Mouse (Mus musculus) megakaryocyte, embryonic 14.5 days (primary cell): ENCODE measurements around the gene Scarf1. TPM values are rescaled to one million over a fixed set of nuclear protein-coding genes. Genes with fewer than 3 reads are reported as not detected.
A peak's percentile ranks its signal among the peaks of the same experiment; 100 is the strongest.

Experiments
- H3K27me3 ChIP-seq: replicated peaks from 2 replicates; pipeline ENCODE3; 2012; ENCODE audit warnings: inconsistent platforms
- H3K36me3 ChIP-seq: replicated peaks from 2 replicates; pipeline ENCODE3; 2012; ENCODE audit warnings: low read length, inconsistent platforms, mixed read lengths
- H3K4me1 ChIP-seq: 2 replicates; pipeline ENCODE4 v1.6.1; 2012; ENCODE audit warnings: inconsistent platforms
- H3K4me3 ChIP-seq: replicated peaks from 2 replicates; pipeline ENCODE3; 2012; ENCODE audit warnings: moderate library complexity, mild to moderate bottlenecking, inconsistent platforms
- H3K9me3 ChIP-seq: 2 replicates; pipeline ENCODE4 v1.6.1; 2012; ENCODE audit warnings: inconsistent platforms
- FLI1 ChIP-seq: IDR thresholded peaks from 2 replicates; pipeline ENCODE4 v1.6.1; 2012; ENCODE audit warnings: low read length, inconsistent platforms, mixed read lengths
- GATA1 ChIP-seq: IDR thresholded peaks from 3 replicates; pipeline ENCODE4 v1.6.1; 2012; ENCODE audit warnings: mixed read lengths, low read length, inconsistent platforms, borderline replicate concordance
- polyA plus RNA-seq: library from polyadenylated mRNA; stranded (reverse); fragments of >175 nt; gene quantifications from 2 replicates; pipeline ENCODE4 v1.2.3, GENCODE M21; 2012; ENCODE audit warnings: low replicate concordance; ENCODE audit not compliant: insufficient read depth

Scarf1 gene
- polyA plus RNA-seq, 1 experiment, result 42.5 TPM

DNA sequence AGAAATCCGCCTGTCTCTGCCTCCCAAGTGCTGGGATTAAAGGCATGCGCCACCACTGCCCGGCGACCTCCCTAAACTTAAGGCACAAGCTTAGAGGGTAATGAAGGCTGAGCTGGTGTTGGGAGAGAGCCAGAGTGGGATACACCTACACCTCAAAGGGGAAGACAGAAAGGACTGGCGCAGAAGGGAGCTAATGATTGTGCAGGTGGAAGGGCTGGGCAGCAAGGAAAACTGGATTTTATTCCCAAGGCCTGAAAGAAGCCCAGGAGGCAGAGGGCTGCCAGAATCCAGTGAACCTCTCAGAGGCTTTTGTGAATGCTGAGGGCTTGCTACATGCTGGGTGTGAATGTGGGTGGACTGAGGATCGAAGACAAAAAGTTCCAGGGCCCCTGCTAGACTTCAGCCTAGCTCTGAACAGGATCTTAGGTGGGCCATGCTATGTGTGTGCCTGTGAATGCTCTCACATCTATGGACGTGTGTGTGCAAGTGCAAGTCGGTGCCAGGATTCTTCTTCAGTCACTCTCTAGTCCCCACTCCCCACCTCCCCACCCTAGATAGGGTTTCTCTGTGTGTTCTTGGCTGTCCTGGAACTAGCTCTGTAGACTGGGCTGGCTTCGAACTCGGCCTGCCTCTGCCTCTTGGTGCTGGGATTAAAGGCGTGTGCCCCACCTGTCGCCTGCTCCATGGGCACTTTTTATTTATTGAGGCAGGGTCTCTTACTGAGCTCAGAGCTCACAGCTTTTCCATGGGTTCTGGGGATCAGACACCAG, 23.1 kb downstream of the Scarf1 start:
- TF ChIP-seq FLI1, result no peak
- no peak for TF ChIP-seq GATA1
- Histone ChIP-seq H3K36me3 (peaks cover 65% of the 10 kb centered on the region), H3K9me3 (no peaks in the 10 kb centered on the region), H3K27me3 (no peaks in the 10 kb centered on the region), H3K4me1 (peaks cover 90% of the 10 kb centered on the region), H3K4me3 (peak overlapping the region; percentile 52)

DNA sequence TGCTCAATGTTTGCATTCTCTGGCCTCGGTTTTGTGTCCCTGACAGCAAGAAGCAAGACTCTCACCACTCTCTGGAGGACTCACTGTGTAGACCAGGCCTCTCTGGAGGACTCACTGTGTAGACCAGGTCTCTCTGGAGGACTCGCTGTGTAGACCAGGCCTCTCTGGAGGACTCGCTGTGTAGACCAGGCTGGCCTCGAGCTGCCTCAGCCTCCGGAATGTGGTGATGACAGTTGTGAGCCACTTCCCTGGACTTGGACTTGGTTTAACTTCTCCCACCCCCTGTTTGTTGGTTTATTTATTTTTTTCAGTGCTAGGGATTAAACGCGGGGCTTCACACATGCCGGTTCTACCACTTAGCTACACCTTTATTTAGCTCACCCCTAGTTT, 23.7 kb downstream of the Scarf1 start:
- TF ChIP-seq GATA1 (no peak), FLI1 (no peak)
- peak overlapping the region; percentile 69 for H3K4me3 ChIP-seq
- peaks cover 96% of the 10 kb centered on the region for H3K4me1 ChIP-seq
- H3K36me3 ChIP-seq, result peaks cover 71% of the 10 kb centered on the region
- no peaks in the 10 kb centered on the region for H3K27me3 ChIP-seq
- H3K9me3 ChIP-seq, result no peaks in the 10 kb centered on the region

DNA sequence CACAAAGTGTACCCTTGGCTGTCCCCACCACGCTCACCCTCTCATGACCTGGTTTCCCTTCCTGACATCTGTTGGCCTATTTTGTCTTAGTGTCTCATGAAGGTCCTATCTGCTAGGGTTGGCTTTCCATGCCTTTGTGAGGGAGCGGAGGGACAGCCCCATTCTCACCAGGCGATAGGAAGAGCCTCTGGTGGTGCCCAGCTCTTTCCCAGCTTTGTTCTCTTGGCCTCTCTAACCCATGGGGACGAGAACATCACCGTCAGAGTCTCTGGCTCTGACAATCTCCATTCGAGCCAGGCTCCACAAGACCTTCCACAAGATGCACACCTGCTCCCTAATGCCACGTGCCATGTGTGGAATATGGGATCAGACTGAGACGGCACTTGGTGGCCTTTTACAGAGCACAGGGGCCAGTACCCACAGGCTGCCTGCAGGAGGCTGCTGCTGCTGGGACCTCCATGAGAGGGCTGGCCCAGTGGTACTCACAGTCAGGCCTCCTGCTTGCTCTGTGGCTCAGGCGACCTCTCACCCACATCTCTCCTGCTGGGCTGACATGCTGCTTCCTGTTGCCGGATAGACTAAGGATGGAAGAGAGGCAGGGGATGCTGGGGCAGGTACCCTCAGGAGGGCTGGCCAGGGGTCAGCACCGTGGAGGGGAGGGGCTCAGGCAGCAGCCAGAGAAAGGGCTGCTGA, 24.3 kb downstream of the Scarf1 start:
- Histone ChIP-seq H3K36me3 (peaks cover 77% of the 10 kb centered on the region), H3K4me1 (peaks cover 96% of the 10 kb centered on the region)

DNA sequence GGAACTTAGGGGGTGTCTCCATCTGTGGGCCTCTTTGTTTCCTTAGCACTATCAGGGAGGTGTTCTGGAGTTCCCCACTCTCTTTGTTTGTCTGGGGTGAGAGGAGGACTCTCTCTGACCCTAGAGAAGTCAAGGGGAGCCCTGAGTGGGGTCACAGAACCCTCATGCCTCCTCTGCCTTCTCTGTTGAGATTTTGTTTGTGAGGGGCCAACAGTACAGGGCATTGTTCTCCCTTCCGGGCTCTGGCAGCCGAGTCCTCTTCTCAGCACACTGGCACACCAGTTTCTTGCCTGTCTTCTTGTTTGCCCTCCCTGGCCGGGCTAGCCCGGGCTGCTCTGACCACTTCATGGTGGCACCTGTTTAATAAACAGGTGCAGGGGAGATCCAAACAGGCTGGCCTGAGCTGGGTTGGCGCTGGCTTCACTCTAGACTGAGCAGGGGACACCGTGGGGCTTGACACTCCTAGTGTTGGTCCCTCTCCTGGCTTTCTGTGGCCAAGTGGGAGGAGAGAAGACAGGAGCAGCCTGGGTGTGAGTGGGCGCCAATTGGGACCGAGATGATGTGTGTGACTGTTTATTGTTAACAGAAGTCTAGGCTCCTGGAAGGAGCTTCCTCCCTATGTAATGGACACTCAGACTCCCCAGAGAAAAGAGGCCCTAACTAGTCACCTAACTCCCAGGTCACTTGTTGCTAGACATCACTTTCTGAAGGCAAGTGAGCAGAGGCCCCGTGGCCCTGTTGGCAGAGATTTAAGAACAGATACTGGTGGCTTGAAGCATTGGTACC, 25.0 kb downstream of the Scarf1 start:
- no peaks in the 10 kb centered on the region for H3K9me3 ChIP-seq
- no peaks in the 10 kb centered on the region for H3K27me3 ChIP-seq
- H3K4me3 ChIP-seq, result peak overlapping the region; percentile 86
- TF ChIP-seq GATA1 (no peak), FLI1 (no peak)
- H3K4me1 ChIP-seq, result peaks cover 96% of the 10 kb centered on the region
- peaks cover 85% of the 10 kb centered on the region for H3K36me3 ChIP-seq

More for the DNA sequence above, 24.3 kb downstream of the Scarf1 start:
- H3K27me3 ChIP-seq, result no peaks in the 10 kb centered on the region
- no peaks in the 10 kb centered on the region for H3K9me3 ChIP-seq
- no peak for TF ChIP-seq GATA1
- no peak for TF ChIP-seq FLI1
- peak overlapping the region; percentile 86 for H3K4me3 ChIP-seq

DNA sequence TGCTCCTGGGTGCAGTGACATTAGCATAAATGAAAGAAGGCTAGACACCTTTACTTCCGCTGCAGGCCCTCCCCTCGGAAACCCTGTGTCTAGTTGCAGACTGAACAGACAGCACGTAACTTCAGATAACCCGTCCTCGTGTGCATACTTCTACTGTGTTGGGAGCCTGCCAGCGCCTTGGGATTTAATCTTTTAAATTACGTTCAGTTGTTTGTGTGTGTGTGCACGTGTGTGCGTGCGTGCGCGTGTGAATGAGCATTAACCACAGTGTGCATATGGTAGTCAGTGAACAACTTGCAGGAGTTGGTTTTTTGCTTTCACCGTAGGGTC, 25.6 kb downstream of the Scarf1 start:
- peaks cover 90% of the 10 kb centered on the region for H3K36me3 ChIP-seq
- TF ChIP-seq GATA1, result no peak
- no peak for TF ChIP-seq FLI1
- H3K27me3 ChIP-seq, result no peaks in the 10 kb centered on the region
- H3K4me1 ChIP-seq, result peaks cover 91% of the 10 kb centered on the region
- H3K4me3 ChIP-seq, result no peak overlapping the region
- H3K9me3 ChIP-seq, result no peaks in the 10 kb centered on the region

DNA sequence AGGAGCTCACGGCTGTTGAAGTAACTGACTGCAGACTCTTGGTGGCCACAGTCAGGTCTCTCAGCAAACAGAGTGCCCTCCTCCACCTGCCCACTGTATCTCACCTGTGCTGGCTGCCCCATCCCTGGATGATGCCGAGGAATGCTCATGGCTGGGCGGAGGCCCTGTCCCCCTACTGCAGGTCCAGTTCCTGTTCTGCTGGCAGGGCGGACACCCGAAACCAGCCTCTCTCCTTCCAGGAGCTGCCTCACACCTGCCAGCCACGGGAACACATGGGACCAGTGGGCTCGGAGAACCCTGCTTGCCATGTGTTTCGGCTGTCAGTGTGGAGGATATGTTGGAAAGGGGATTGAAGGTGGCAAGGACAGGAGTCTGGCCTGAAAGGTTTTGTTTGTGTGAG, 26.9 kb downstream of the Scarf1 start:
- no peaks in the 10 kb centered on the region for H3K27me3 ChIP-seq
- peak overlapping the region; percentile 78 for H3K4me3 ChIP-seq
- TF ChIP-seq FLI1, result no peak
- no peak for TF ChIP-seq GATA1
- H3K36me3 ChIP-seq, result peaks cover 95% of the 10 kb centered on the region
- no peaks in the 10 kb centered on the region for H3K9me3 ChIP-seq
- H3K4me1 ChIP-seq, result peaks cover 91% of the 10 kb centered on the region

DNA sequence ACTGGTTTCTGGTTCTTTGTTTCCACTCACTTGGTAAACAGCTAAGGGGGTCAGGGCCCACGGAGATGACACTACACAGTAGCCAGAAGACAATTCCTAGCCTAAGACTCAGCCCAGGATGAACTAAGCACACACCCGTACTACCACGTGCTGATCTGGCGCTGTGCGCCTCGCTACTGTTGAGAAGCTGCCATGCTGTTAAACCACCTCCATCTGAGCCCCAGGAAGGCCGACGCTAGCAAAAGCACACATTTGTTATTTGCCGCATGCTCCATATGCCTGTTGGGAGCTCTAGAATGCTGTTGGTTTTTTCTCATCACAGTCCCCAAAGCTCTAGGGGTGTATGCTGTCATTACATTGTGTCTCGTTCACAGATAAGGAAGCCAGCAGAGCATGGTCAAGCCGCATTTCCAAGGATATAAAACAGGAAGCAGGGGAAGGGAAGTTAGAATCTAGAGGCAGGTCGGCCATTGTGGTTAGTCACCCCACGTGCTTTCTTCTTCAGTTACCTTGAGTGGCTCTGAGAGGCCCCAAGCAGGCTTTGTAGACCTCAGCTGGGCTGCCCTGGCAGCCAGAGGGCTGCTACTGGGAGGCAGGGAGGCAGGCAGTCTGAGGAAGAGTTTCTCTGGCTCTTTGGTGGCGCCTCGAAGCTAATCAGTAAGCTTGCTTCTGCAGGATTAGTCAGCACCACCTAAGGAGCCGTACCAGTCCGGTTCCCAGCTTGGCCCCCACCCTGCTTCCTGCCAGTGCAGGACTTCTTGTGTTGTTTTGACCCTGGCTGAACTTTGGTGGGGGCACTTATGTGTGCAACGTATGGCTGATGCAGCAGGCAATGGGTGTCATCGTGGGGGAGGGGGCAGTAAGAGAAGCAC, 27.6 kb downstream of the Scarf1 start:
- Histone ChIP-seq H3K36me3 (peaks cover 95% of the 10 kb centered on the region), H3K9me3 (no peaks in the 10 kb centered on the region), H3K27me3 (no peaks in the 10 kb centered on the region), H3K4me3 (peak overlapping the region; percentile 84), H3K4me1 (peaks cover 91% of the 10 kb centered on the region)
- TF ChIP-seq GATA1, result no peak
- no peak for TF ChIP-seq FLI1

DNA sequence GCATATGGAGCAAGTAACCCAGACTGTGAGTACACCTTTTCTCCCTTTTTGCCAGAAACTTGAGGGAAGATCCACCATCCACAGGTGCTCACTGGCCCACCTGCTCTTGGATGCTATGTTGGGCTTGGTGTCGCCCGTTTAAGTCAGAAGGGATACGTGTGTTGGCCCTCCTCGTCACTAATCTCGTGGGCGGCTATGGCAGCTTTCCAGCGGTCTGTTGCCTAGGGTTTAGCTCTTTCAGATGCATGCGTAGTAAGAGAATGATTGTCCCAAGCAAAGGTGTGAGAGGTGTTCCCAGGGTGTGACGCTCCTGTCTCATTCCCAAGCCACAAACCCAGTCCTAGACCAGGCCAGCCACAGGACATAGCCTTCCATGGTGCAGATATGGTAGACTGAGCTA, 31.4 kb downstream of the Scarf1 start:
- Histone ChIP-seq H3K36me3 (peaks cover 96% of the 10 kb centered on the region), H3K9me3 (no peaks in the 10 kb centered on the region), H3K4me3 (no peak overlapping the region), H3K27me3 (no peaks in the 10 kb centered on the region), H3K4me1 (peaks cover 83% of the 10 kb centered on the region)
- no peak for TF ChIP-seq FLI1
- no peak for TF ChIP-seq GATA1

DNA sequence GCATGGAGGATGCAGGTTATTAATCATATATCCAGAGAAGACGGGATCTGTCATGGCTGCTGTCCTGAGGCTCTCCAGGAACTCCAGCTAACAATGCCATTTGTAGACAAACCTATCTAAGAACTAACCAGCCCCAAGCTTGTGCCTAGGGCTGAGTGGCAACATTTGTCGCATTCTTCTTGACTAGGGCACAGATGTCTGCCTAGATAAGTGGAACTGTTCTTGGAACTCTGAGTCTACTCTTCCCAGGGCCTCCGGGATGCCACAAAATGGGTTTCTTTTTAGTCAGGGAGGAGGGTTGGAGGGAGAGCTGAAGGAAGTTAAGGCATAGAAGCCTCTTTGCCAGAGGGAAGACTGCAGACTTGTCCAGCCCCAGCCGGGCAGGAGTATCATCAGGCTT, 32.7 kb downstream of the Scarf1 start:
- TF ChIP-seq GATA1, result no peak
- TF ChIP-seq FLI1, result no peak
- Histone ChIP-seq H3K4me3 (peak overlapping the region; percentile 5), H3K4me1 (peaks cover 81% of the 10 kb centered on the region), H3K36me3 (peaks cover 97% of the 10 kb centered on the region), H3K27me3 (no peaks in the 10 kb centered on the region), H3K9me3 (no peaks in the 10 kb centered on the region)
